Mouse (Mus musculus) cerebellum, postnatal 25 days (tissue): ENCODE results near the gene Cnksr1.

Source experiments
- DNase-seq, 2 experiments: peaks; one replicate each; pipeline ENCODE4 v3.0.0; 2021; ENCODE audit warnings: mixed read lengths in 2 of 2

The Cnksr1 gene

DNA sequence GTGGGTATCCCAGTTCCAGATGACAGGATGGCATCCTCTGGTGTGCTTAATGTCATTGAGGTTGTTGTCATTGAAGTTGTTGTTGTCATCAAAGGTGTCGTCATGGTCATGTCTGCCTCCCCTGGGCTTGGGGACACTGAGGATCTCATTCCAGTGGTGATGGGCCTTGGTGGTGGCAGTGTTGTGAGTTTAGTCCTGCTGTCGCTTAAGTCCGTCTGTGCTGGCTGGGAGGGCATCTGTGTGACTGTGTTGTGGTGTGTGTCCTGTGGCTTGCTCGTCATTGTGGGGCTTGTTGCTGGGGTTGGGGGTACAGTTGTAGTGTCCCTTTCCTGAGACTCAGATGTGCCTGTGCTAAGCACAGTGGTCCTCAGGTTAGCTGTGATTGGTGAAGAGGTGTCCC lies 35.3 kb downstream of the Cnksr1 start, which contains the start of gene Gm7534:
TSS of gene Gm7534 (minus strand) at position 101 of the 400 bp plus-strand sequence.
- DNase-seq: no peak

DNA sequence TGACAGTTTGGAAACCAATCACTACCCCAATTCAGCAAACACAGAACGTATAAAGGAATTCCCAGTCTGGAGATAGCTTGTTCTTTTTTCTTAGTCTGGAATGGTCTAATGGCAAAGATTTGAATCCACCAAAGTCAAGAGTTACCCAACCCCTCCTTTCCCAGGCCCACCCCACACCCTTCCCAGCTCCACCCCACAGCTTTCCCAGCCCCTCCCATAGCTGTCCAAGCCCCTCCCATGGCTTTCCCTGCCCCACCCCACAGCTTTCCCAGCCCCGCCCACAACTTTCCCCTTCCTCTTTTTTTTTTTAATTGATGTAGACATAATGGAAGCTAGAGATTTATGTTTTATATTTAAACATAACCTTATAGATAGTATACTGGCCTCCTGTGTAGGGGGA lies 38.8 kb downstream of the Cnksr1 start:
- DNase-seq: no peak

DNA sequence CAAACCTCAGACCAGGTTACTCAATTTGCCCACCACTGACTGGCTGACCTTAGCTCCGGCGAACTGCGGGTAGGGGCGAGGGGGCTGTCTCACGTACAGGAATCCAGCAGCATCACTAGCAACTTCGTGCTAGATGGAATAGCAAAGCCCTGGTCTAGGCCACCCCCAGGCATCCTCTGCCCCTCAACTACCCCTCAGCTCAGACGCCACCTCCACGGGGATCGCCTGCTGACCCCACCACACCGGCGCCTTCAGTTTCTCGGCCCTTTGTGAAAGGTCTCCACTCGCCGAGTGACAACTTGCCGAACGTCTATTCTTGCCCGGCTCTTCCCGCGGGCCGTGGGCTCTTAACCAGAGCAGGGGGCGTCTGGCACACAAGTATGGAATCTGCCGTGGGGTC lies 51.9 kb downstream of the Cnksr1 start:
- no peak for DNase-seq

DNA sequence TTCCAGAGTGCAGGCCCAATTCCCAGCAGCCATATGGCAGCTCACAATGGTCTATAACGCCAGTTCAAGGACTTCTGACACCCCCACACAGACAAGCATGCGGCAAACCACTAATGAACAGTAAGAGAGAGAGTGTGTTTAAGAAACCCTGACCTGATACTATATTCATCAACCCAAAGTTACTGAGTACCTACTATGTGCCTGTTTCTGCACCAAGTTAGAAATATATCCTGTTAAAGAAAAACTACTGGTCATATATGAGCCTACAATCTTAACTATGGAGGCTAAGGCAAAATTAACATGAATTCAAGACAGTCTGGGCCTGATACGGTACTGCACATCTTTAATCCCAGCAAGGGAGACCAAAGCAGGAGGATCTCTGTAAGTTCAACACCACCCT lies 52.6 kb downstream of the Cnksr1 start:
- peak in 1 of 2 experiments; percentile 14 for DNase-seq

DNA sequence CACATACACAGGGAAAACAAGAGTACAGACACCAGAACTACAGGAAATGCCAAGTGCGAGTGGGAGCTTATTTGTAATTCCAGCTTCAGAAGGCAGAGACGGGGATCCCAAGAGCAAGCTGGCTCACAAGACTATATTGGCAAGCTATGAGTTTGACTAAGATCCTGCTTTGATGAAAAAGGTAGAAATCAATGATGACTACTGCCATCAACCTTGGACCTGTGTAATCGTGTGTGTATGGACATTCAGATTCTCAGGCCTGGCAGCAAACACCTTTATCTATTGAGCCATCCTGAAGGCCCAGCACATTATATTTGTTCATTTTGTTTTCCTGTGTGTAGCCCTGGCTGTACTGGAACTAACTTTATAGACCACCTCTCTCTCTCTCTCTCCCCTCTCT lies 54.5 kb downstream of the Cnksr1 start:
- DNase-seq: no peak

DNA sequence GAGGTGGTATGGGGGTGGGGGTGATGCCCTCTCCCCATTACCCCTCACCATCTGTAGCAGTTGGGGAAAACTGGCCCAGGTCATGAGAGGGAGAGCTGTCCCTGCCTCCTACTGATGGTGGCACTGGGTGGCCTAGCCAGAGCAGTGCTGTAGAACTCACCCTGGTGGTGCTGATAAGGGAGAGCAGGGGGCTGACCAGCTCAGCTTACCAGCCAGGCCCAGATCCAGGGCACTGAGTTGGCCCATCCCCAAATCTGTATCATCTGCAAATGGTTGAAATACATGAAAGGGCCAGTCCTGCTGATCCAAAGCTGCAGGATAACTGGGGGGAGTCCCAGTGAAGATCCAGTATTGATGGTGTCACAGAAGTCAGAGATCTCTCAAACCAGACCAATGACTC lies 56.4 kb downstream of the Cnksr1 start:
- DNase-seq: no peak

DNA sequence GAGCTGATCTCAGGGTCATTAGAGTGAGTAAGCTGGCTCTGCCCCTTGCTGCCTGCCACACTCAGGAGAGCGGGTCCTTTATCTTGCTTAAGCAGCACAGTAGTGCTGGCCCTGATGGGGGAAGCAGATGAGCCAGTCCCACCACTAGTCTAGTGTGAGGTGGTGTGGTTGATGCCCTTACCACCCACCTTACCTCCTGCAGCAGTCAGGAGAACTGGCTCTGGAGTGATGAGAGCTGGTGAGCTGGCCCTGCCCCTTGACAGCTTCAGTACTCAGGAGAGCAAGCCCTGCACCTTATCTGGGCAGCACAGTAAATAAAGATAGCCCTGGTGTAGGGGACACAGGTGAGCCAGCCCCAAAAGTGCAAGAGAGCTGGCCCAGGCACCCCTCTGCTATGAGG lies 57.1 kb downstream of the Cnksr1 start:
- no peak for DNase-seq
